Mouse (Mus musculus) thymus, postnatal 10 days (tissue): ENCODE data around the gene Olfr71.

Experiments used
- DNase-seq, 2 experiments: peaks; one replicate each; pipeline ENCODE4 v3.0.0; 2021; ENCODE audit warnings: low spot score in 2 of 2

Olfr71 gene

GRCm38 (mm10) chr4:43713652-43714219 lies 3.7 kb upstream of the Olfr71 start:
- no peak for DNase-seq

- peak; percentile 27 to 78 for DNase-seq
Observed at GRCm38 (mm10) chr4:43711821-43712220, 1.8 kb upstream of the Olfr71 start.

GRCm38 (mm10) chr4:43705991-43706390 lies 4.1 kb downstream of the Olfr71 start:
- no peak for DNase-seq

- DNase-seq: no peak
Observed at GRCm38 (mm10) chr4:43703851-43704250, 6.2 kb downstream of the Olfr71 start.

GRCm38 (mm10) chr4:43703439-43703838 lies 6.6 kb downstream of the Olfr71 start:
- DNase-seq: no peak

- DNase-seq: no peak
Observed at GRCm38 (mm10) chr4:43700707-43701106, 9.3 kb downstream of the Olfr71 start, which contains the start of gene Olfr70. Gene Olfr70 (minus strand): TSS chr4:43700807.

- DNase-seq: no peak
Observed at GRCm38 (mm10) chr4:43696561-43696960, 13.5 kb downstream of the Olfr71 start.

GRCm38 (mm10) chr4:43695249-43695671 lies 14.8 kb downstream of the Olfr71 start:
- no peak for DNase-seq

GRCm38 (mm10) chr4:43694439-43695248 lies 15.4 kb downstream of the Olfr71 start:
- no peak for DNase-seq

- DNase-seq: no peak
Observed at GRCm38 (mm10) chr4:43693806-43694241, 16.2 kb downstream of the Olfr71 start.

GRCm38 (mm10) chr4:43691026-43691425 lies 19.0 kb downstream of the Olfr71 start:
- DNase-seq: no peak

GRCm38 (mm10) chr4:43690021-43690420 lies 20.0 kb downstream of the Olfr71 start:
- no peak for DNase-seq

GRCm38 (mm10) chr4:43679416-43680043 lies 30.5 kb downstream of the Olfr71 start:
- no peak for DNase-seq

- DNase-seq: no peak
Observed at GRCm38 (mm10) chr4:43678541-43678940, 31.5 kb downstream of the Olfr71 start.

GRCm38 (mm10) chr4:43675608-43676007 lies 34.4 kb downstream of the Olfr71 start:
- no peak for DNase-seq

- DNase-seq: no peak
Observed at GRCm38 (mm10) chr4:43674974-43675373, 35.1 kb downstream of the Olfr71 start.

- DNase-seq: no peak
Observed at GRCm38 (mm10) chr4:43673703-43674102, 36.4 kb downstream of the Olfr71 start.

GRCm38 (mm10) chr4:43672070-43672469 lies 38.0 kb downstream of the Olfr71 start:
- DNase-seq: peak; percentile 28 to 82

GRCm38 (mm10) chr4:43669428-43669794 lies 40.6 kb downstream of the Olfr71 start:
- no peak for DNase-seq

- peak; percentile 83 to 87 for DNase-seq
Observed at GRCm38 (mm10) chr4:43668782-43669427, 41.1 kb downstream of the Olfr71 start, which contains the start of the genes Tmem8b and Fam221b. Gene Tmem8b (plus strand): TSS chr4:43668971. Gene Fam221b (minus strand): TSS chr4:43669145.

GRCm38 (mm10) chr4:43666412-43666811 lies 43.6 kb downstream of the Olfr71 start:
- no peak for DNase-seq

- no peak for DNase-seq
Observed at GRCm38 (mm10) chr4:43657146-43657545, 52.9 kb downstream of the Olfr71 start.
